Mouse (Mus musculus): Measurements from ENCODE around the gene Cela3b. TPM values are rescaled to one million over a fixed set of nuclear protein-coding genes. Genes with fewer than 3 reads are reported as not detected.

Cela3b gene
- not detected in 2 replicates for total RNA-seq (2021)
- long read RNA-seq, experiment 1: 0 reads
- long read RNA-seq, experiment 2: 0 reads

DNA sequence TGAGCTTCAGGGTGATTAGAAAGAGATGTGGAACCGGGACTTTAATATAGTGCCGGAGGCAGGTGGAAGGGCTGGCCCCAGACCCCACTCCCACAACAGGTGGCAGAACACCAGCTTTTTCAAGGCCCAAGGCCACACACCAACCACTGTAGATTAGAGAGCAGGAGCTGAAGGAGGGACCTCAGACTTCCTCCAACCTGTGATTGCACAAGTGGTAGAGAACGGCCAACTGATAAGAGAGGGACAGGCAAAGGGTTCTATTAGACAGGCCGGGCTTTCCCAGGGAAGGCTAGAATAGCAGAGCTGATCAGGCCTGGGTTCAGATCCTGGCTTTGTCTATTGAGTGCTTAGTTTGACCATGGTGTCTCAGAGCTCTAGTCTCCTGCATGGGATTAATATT lies at the start of gene Cela3b:
Gene Cela3b, minus strand, starts transcription at position 39 of the 400 bp plus-strand sequence.
- DNase-seq: no peak

DNA sequence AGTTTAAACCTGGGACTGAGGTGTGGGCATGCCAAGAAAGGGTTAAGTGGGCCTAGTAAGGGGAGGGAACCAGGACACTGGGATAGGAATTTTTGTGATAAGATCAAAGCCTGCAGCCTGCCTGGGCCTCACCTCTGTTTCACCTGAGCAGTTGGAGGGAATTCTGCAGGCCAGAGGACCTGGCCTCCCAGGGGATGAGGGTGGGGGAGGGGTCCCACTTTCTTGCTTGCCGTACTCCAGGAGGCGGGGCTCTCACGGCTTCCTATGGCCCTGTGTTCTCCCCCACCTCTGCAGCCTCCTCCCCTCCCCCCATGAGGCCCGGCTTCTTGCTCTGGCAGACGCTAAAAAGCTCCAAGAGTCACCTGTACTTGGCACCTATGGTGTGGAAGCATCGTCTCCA lies 49.4 kb upstream of the Cela3b start:
- no peak for DNase-seq

DNA sequence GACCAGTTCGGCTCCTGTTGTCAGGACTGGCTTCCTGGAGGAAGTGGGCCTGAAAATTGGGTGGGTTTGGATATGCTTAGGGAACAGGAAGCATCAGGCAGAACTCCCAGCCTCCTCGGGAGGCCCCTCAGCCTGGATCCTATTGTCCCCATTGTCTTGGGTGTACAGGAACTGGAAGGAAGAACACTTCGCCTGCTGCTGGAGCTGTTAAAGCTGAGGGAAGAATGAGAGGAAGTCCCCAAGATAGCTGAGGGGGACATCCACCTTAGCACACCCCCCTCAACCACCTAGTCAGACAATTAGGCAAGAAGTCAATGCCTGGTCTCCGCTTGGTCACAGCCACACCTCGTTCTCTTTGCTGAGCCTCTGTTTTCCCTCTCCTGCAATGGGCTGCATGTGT lies 48.0 kb upstream of the Cela3b start:
- peak; percentile 43 for DNase-seq

DNA sequence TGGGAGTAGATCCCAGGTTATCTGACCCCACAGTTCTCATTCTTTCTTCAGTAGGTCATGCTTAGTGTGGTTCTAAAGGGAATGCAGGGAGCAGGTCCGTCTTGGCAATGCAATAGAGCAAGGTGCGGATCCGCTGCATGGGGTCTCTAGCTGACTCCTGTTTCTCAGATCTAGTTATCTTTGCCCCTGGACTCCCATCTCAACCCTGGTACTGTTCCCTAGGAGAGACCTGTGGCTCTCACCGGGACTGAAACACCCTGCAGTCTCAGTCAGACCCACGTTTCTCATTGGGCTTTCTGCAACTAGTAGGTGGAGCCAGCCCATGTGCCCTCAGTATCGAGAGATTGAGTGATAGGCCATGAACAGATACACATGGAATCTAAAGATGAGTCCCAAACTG lies 47.3 kb upstream of the Cela3b start:
- no peak for DNase-seq

DNA sequence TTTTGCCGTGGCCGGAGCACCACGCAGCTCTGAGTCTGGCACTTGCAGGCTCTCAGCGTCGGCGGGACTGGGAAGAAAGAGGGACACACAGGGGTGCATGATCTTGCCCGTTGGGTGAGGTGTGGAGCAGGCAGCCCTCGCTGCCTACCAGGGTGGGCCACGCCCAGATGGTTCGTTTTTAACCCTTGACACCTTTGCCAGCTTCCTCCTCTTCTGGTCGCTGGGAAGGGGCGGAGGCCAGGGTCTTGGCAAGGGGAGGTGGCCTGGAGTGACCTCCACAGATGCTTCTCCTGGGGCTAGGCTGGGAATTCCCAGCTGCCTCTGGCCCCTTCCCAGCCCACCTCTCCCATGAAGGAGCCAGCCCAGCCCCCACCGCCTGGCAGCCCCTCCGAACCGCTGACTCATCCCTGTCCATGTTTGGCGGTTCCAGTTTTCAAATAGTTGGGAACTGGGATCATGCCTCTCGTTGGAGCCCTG lies 46.5 kb upstream of the Cela3b start:
- peak; percentile 73 for DNase-seq

DNA sequence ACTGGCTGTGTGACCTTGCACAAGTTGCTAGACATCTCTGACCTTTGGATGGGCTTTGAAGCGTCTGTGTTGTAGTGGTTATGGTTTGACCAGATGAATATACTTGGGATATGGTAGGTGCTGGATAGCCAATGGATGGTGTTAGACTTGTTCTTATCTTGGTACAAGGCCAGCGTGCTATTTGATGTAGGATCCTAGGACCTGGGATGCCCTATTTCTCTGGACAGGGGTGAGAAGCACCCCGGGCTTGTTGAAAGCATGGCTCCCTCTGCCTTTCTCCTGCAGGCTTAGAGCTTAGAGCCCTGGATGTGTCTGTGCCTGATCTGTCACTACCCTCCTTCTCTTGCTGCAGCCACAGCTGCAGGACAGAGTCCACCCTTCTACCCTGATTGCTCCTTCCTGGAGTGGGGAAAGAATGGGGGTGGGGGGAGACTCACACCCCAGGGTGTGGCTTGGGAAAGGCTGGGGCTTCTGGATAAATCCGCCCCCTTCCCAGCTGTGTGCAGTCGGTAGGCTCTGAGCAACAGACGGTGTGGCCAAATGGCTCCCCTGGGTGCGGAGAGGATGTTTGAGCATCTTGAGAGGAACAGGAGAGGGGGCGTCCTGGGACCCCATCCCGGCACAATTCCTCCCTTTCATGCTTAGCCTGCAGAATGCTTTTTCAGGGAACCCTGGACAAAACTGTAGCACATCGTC lies 45.9 kb upstream of the Cela3b start:
- DNase-seq: peak; percentile 71

DNA sequence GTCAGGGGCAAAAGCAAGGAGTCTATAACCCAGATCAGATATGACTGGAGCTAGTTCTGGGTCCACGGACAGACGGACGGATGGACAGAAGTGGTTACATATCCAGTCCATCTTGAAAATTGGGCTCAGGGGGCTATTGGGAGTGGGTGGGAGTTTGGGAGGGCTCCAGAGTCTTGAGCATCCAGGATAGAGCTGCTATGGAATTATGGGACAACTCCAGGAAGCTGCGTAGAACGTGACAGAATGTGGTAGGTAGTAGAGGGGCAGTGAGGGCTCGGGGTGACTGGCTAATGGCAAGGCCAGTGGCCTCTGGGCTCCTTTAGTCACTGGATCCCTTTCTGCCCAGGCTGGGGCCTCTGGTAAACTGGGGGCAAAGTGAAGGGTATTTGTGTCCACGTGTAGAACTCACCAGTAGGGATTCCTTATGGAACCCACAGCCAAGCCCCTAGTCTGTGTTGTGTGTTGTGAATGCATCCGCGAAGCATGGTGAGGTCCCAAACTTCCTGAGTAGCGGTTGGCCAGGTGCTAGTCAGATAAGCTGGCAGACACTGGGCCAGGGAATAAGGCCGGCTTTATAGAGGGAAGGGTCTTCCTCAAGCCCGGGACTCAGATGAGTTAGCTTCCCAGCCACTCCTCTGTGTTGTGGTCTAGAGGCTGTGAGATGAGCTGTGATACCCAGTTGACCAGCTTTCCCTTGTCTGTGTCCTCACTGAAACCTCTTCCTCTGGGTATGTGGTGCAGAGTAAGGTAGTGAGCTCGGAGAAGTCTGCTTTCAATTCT lies 45.1 kb upstream of the Cela3b start:
- DNase-seq: no peak

DNA sequence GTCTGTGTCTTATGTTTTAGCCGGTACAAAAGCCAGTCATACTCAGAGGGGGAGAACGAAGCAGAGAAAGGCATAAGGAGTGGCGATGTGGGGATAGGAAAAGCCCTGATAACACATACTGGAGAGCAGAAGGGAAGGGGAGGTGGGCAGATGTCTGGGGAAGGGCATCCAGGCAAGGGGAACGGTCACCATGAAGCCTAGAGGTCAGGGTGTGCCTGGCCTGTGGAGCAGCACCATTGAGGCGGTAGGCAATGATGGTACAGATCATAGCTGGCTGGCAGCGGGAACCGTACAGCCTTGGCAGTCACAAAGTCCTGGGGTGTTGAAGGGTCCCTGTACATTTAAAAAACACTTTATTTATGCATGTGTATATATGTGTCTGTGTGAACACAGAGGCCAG lies 44.4 kb upstream of the Cela3b start:
- DNase-seq: no peak

DNA sequence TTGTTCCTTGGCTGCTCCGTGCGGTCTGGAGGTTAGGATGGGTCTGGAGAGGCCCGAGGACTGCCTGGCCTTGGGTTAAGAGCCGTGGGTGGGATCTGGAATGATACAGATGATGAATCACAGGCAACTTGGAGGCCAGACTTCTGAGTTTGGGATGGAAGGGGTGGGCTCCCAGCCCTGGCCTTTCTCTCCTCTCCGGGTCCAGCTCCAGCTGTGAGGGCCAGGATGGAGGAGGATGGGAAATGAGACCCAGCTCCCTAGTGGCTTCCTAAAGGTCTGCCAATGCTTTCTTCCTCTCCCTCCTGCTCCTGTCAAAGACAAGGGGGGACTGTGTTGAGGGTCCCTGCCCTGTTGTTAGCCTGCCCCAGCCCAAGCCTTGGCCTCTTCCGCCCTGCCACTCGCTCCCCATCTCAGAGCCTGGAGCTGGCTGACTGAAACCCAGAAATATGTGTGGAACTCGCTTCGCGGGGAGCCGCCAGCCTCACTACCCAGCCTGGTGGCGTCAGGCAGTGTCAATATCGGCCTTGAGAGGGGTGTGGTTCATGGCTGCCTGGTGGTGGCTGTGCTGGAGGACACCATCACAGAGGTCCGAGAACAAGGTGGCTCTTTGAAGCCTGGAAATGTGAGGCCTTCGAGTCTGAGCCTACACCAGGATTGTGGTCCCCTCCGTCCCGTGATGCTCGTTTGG lies 43.5 kb upstream of the Cela3b start:
- DNase-seq: peak; percentile 79

DNA sequence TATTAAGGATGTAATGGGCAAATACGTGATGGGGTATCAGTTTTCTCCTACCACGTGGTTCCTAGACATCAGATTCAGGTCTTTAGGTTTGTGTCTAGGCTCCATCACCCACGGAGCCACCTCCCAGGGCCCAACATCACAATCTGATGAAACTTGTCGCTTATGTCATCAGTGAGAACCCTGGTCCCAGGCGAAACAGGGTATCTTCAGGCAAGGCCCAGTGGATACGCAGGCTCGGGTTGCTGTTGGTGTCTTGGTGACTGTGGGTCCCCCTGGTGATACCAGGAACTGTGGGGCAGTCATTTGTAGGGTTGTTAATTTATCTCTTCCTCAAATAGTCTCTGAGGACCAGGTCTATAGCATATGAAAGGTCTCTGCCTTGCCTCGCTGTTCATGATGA lies 42.9 kb upstream of the Cela3b start:
- no peak for DNase-seq

DNA sequence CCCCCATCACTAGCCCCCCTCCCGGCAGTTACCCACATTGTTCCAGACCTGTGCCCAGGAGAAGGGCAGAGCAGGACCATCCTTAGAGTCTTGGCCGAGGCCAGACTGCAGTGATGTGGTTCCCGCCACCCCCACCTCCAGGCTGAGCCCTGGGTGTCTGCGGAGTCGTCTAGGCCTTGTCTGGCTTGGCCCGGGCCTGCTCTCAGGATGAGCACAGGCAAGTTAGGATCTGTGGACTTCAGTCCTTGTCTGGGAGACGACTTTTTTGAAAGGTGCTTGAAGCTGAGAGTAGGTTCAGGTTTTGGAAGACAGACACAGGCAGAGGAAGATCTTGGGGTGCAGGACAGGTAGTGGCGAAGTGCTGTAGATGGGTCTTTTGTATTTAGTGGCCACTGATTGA lies 41.0 kb upstream of the Cela3b start:
- DNase-seq: peak; percentile 35

DNA sequence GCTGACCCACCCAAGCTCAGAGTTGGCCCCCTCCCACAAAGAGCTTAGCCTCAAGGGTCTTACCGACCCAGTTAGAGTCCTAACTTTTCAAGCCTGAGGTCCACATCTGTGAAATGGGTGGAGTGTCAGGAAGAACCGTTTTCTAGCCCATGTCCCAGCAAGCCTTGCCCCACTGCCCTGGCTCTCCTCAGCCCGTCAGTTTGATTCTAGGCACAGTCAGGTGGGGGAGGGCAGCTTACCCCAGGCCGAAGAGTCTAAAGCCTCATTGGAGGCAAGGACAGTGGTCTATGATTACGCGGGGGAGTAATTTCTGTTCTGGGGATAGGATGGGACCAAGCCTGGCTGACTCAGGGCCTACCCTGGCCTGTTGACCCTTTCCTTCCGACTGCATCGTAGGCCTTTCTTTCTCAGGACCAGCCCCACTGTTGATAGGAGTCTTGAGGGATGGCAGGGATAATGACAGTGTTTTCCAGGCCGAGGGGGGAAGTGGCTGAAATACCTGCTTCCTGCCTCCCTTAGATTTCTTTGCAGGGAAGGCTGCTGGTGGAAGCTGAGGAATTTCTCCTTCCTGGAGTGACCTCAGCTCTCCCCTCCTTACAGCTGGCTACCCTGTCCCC lies 40.5 kb upstream of the Cela3b start:
- peak; percentile 50 for DNase-seq

DNA sequence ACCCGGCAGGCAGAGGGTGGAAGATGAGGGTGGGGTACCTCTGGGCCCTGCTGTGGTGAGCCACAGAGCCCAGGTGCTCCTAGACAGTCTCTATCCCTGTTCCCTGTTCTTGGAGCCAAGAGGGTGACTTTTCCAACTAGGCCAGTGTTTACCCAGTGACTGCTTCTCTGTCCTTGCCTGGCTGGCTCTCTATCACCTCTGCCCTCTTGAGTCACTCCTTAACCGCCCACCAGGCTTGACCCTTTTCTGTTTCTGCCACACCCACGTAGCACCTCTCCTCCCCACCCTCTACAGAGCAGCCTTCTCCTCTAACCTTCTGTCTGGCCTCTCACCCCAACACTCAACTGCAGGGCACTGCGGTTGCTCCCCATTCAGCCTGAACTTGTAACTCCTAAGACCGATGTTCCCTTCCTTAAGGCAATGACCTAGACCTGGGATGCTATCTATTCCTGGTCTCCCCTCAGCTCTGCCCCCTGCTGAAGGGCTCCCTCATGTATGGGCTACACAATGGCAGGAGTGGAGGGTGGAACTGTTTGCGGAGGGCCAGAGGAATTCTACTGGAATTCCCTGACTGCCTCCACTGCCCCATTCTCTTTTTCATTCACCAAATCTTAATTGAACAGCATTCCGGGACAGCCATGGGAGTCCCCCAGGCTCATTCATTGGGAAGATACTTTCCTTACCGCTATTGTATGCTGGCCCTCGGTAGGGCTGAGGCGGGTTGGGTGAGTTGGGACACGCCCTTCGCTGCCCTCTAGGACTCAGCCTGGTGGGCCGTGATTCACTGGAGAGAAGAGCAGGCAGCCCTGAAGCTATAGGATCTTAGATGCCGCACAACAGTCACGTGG lies 39.7 kb upstream of the Cela3b start:
- peak; percentile 35 for DNase-seq

DNA sequence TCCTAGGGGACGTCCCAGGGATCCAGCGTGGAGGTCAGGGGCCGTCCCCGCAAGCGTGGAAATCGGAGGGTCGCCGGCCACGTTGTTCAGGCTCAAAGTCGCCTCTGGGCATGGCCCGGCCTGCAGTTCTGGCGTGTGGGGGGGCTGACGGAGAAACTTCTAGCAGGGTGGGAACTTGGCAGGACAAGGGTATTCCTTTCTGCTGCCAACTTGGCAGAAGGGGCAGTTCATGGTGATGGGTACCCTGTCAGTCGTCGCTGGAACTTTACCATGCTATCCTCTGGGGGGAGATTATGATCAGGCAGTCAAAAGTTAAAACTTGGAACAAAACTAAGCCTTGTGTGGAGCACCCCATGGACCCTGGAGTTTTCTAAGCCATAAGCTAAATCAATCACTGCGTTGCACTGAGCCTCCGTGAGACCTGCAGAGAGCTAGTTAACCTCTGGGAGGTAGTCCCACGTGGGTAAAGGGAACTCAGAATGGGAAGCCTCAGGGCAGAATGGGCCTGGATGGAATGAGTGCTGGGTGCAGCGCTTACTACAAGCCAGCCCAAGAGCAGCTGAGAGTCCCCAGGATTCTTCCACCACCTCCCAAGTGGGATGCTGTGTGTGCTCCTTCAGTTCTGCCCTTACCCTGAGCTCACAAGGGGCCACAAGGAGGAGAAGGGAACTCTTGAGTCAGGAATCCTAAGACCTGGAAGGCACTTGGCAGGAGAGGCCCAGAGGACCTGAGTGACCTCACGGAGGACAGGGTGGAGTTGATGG lies 38.9 kb upstream of the Cela3b start:
- DNase-seq: peak; percentile 66

DNA sequence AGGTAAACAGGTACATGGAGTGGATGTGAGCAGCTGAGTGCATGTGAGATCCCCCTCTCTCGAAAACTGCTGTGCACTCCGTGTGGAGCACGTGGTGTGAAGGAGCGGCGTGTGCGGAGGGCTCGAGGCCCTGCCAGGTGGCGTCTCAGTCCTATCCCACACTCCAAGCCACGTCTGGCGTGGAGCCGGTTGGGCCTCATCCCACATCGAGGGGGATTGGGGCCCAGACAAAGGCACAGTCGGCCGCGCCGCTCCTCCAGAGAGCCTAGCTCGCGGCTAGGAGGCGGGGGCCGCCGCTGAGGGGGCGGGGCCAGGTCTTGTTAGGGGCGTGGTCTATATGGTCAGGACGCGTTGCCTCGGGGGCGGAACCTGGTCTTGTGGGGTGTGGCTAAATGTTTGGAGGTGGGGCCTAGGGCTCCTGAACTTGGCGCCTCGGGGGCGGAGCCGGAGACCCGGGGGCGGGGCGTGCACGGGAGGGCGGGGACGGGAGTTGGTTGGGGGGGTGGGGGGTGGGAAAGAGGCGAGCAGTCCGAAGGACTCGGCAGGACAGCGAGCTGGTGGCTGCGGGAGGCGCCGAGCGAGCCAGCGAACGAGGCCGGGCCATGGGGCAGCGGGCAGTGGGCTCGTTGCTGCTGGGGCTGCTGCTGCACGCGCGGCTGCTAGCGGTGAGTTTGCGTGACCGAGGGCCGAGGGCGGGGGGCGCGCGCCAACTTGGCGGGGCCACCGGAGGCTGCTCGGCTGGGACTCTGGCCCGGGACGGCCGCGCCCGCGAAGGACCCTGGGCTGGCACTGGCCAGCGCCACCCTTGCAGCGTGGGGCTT lies 38.1 kb upstream of the Cela3b start, which contains the start of gene Hspg2:
Gene Hspg2, plus strand, starts transcription at position 510 of the 821 bp plus-strand sequence.
- peak; percentile 99 for DNase-seq

DNA sequence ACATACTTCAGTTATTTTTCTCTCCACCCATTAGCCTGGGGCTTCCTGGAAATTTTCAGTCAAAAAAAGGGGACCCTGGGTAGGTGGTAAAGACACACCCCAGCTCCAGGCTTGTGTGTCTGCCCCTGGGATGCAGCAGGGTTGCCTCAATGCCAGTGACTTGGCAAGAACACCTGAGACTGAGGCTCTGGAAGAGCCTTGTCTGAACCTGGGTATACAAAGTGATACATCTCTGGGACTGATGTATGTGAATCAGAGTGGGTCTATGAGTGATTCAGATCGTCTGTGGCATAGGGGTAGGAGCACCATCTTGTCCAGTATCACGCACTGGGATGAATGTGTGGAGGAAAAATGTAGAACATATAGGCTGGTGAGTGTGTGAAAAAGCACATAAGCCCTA lies 37.2 kb upstream of the Cela3b start:
- no peak for DNase-seq

DNA sequence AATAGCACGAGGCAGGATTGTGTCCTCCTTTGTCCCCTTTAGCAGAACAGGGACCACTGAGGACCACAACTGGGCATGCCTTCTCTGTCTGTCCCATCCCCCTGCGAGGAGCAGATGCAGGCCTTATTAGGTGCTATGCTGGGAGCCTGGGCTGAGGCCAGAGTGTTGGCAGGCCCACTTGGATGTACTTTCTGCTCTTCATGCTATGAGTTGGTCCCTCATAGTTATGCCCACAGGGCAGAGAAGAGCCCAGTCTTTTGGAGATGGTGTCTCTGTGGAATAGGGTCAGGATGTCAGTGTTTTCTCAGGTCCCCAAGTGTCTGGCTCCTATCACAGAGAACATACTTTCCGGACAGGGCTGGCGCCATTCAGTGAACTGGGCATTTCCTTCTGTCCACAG lies 36.7 kb upstream of the Cela3b start:
- no peak for DNase-seq

DNA sequence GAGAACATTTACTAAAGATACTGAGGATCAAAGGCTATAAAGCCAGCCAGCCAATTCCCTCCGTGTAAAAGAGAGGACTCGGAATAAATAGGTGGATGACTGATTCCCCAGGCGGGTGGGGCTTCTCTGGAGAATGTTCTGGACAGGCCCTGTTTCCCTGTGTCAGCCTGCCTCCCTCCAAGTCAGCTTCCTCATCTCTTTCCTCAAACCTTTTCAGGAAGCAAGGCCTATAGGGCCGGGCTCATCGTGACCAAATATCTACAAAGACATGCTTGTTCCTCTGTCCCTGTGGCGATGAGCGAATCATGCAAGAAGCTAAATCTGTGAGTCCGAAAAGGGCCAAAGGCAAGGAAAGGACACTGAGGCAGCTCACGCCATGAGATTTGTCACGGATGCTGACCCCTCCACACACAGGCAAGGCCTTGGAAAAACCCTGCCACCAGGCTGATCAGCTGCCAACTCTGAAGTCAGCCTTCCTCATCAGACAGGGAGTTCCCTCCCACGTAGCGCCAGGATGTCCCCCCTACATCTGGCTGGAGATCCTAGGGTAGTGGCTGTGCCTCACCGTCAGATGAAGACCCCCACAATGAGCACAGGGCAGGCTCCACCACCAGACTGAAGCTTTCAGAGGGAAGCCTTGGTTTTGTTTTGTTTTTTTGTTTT lies 34.9 kb upstream of the Cela3b start:
- no peak for DNase-seq

DNA sequence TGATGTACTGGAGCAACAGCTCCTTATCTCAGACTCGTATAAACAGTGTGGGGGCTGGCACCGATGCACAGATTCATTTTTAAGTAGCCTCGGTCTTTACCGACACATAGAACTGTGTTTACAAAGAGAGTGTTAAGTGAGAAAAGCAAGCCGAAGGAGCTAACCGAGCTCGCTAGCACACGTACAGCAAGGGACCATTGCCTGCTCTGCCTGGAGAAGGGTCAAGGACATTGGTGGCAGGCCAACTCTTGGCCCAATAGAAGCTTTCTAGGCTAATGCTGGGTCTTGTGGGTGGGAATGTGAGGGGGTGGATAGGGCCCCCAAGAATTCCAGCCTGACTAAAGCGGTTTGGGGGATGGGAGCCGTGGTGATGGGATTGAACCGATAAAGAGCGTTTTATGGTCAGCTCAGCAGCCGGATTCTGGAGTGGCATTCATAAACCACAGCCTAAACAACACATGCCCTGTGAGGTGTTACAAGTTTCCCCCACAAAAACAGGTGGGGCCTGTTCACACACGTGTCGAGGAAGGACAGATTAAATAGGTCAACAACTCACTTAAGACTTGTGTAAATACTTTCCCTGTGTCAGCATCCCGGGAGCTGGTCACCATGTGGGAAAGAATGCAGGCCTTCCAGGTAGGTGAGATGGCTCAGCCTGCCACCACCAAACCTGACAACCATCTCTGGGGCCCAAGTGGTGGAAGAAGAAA lies 31.8 kb upstream of the Cela3b start:
- no peak for DNase-seq
